Mouse (Mus musculus) hindbrain, embryonic 11.5 days (tissue): ENCODE measurements around the gene Timp3. TPM values are rescaled to one million over a fixed set of nuclear protein-coding genes. Genes with fewer than 3 reads are reported as not detected.
A peak's percentile ranks its signal among the peaks of the same experiment; 100 is the strongest.

ENCODE experiments used
- ATAC-seq: fragments of 200-750 bp; cut with Nextera tagmentation; 2 replicates; pipeline ENCODE4 v1.8.0; 2017; ENCODE audit warnings: mild to moderate bottlenecking, moderate TSS enrichment, moderate library complexity; ENCODE audit not compliant: low FRiP score
- DNase-seq: peaks from one replicate; pipeline ENCODE4 v3.0.0-alpha.2; 2015; ENCODE audit warnings: low spot score
- H3K27ac ChIP-seq: fragments of 300-500 bp; sonication (generic); 2 replicates; pipeline ENCODE4 v1.5.1; 2014; ENCODE audit warnings: mild to moderate bottlenecking, low read depth, low read length
- H3K27me3 ChIP-seq: fragments of 300-500 bp; sonication (generic); 2 replicates; pipeline ENCODE4 v1.6.1; 2014; ENCODE audit warnings: mild to moderate bottlenecking, low read length, moderate library complexity, mixed read lengths; ENCODE audit not compliant: control insufficient read depth, insufficient read depth
- H3K36me3 ChIP-seq: fragments of 300-500 bp; sonication (generic); 2 replicates; pipeline ENCODE4 v1.6.1; 2014; ENCODE audit warnings: mild to moderate bottlenecking, low read length, moderate library complexity, mixed read lengths; ENCODE audit not compliant: control insufficient read depth, insufficient read depth
- H3K4me1 ChIP-seq: fragments of 300-500 bp; sonication (generic); replicated peaks from 2 replicates; pipeline ENCODE4 v1.6.1; 2014; ENCODE audit warnings: low read length, mixed read lengths; ENCODE audit not compliant: control insufficient read depth, insufficient read depth
- H3K4me2 ChIP-seq: fragments of 300-500 bp; sonication (generic); replicated peaks from 2 replicates; pipeline ENCODE4 v1.6.1; 2014; ENCODE audit warnings: mild to moderate bottlenecking, low read depth, low read length
- H3K4me3 ChIP-seq: fragments of 300-500 bp; sonication (generic); 2 replicates; pipeline ENCODE4 v1.5.1; 2014; ENCODE audit warnings: low read depth, low read length
- H3K9ac ChIP-seq: fragments of 300-500 bp; sonication (generic); 2 replicates; pipeline ENCODE4 v1.6.1; 2014; ENCODE audit warnings: low read depth, low read length
- H3K9me3 ChIP-seq: fragments of 300-500 bp; sonication (generic); 2 replicates; pipeline ENCODE4 v1.6.1; 2016; ENCODE audit warnings: low read length; ENCODE audit not compliant: control insufficient read depth
- whole genome bisulfite sequencing: fragments of 180-500 bp; shearing (Covaris S2); extraction: QIAGEN DNeasy Blood & Tissue Kit; methylation state at CpG from one replicate; pipeline ENCODE4 v1.1.7; 2014; 5-methylcytosine and 5-hydroxymethylcytosine counted together
- polyA plus RNA-seq: library from polyadenylated mRNA; unstranded; fragments of >200 nt; fragmentation: Nextera tagmentation; extraction: Ambion mirVana; gene quantifications from 2 replicates; pipeline ENCODE4 v1.2.1, GENCODE M21; 2014

Gene Timp3
- polyA plus RNA-seq, 1 experiment from 2014 or later: 31.6 TPM

- no peak overlapping the region for H3K27ac ChIP-seq
- H3K36me3 ChIP-seq: no peaks in the 10 kb centered on the region
- no peak overlapping the region for H3K4me2 ChIP-seq
- H3K9ac ChIP-seq: no peak overlapping the region
- H3K27me3 ChIP-seq: no peaks in the 10 kb centered on the region
- H3K4me1 ChIP-seq: no peaks in the 10 kb centered on the region; the same call in 1 of the 2 replicates
- ATAC-seq: peak; percentile 43; the same call in 1 of the 2 replicates
- no peak overlapping the region for H3K4me3 ChIP-seq
- no peak for DNase-seq
- H3K9me3 ChIP-seq: no peaks in the 10 kb centered on the region
- 80% methylated on average over 7 of the region's 7 CpGs for WGBS
Observed at GRCm38 (mm10) chr10:86317633-86318032, 17.5 kb downstream of the Timp3 start.

DNA sequence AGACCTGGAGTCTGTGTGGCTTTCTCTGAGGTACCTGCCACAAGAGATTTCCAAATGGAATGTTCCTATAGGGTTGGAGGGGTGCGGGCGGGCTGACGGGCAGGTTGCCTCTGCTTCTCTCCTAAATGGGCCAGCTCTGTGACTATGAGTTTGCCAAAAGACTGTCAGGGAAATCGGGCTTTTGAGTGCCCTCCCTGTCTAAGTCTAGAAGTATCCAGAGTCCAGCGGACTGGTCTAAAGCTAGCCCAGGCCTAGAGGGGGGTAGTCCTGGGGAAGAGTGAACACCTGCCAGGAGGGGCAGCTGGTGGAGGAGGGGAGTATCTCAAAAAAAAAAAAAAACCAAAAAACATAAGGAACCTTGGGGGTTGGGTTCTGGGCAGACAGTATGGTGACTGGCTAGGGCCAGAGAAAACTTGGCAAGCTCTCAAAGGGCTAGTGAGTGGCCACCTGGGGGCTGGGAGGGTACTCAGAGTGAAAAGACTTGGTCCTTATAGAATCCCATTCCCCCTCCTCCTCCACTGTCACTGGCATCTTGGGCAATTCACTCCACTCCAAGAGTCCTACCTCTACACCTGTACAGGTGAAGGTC, 18.5 kb downstream of the Timp3 start:
- Histone ChIP-seq H3K36me3 (no peaks in the 10 kb centered on the region), H3K9ac (no peak overlapping the region), H3K27ac (no peak overlapping the region), H3K27me3 (no peaks in the 10 kb centered on the region), H3K4me3 (no peak overlapping the region), H3K9me3 (no peaks in the 10 kb centered on the region), H3K4me2 (no peak overlapping the region), H3K4me1 (no peaks in the 10 kb centered on the region; the same call in 1 of the 2 replicates)
- WGBS: 77% methylated on average over 5 of the region's 5 CpGs
- DNase-seq (no peak), ATAC-seq (no peak)

- H3K4me3 ChIP-seq: no peak overlapping the region
- H3K4me2 ChIP-seq: no peak overlapping the region
- no peak overlapping the region for H3K27ac ChIP-seq
- WGBS: 16% methylated on average over 3 of the region's 3 CpGs
- no peak overlapping the region for H3K9ac ChIP-seq
- no peaks in the 10 kb centered on the region for H3K9me3 ChIP-seq
- ATAC-seq (no peak), DNase-seq (no peak)
- H3K36me3 ChIP-seq: no peaks in the 10 kb centered on the region
- no peaks in the 10 kb centered on the region for H3K27me3 ChIP-seq
- no peaks in the 10 kb centered on the region; the same call in 1 of the 2 replicates for H3K4me1 ChIP-seq
Observed at GRCm38 (mm10) chr10:86319526-86319925, 19.4 kb downstream of the Timp3 start.

DNA sequence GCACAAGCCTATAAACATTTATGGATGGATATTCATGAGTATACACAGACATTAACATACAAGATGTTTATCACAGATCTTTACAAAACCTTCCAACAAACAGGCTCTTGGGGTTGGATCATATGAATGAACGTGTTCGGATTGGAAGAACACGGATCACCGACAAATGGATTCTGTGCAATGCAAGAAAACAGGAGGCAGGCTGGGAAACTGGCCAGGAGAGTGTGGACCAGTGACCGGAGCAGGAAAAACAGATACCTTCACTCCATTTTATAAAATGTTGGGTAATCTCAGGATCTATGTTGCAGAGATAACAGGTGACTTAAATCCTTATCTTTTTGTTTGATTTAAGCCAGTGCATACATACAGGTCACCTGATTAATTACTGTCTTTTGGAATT, 20.0 kb downstream of the Timp3 start:
- Histone ChIP-seq H3K27me3 (no peaks in the 10 kb centered on the region), H3K9ac (no peak overlapping the region), H3K4me2 (no peak overlapping the region), H3K4me1 (no peaks in the 10 kb centered on the region; the same call in 1 of the 2 replicates), H3K9me3 (no peaks in the 10 kb centered on the region), H3K27ac (no peak overlapping the region), H3K36me3 (no peaks in the 10 kb centered on the region), H3K4me3 (no peak overlapping the region)
- DNase-seq (no peak), ATAC-seq (no peak)
- 90% methylated on average over 5 of the region's 5 CpGs for WGBS

GRCm38 (mm10) chr10:86321194-86321593, 21.0 kb downstream of the Timp3 start:
- WGBS: 84% methylated on average over 8 of the region's 8 CpGs

DNA sequence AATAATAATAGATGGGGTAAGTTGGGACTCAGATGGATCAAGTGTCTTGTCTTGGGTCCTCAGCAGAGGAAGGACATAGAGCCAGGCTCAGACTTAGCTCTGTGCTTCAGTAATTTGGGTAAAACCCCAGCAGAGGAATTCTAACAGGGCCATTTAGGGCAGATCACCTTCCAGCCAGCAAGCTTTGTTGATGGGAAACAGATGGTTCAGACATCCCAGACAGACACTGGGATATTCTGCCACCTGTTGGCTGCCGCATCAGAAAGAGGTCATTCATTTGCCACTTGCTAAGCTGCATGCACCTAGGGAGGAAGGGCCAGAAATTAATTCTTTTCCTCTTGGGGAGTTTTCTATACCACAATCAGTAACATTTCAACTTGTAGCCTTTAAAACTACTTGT, 21.8 kb downstream of the Timp3 start:
- Histone ChIP-seq H3K4me1 (no peaks in the 10 kb centered on the region), H3K36me3 (no peaks in the 10 kb centered on the region), H3K9ac (no peak overlapping the region), H3K27me3 (no peaks in the 10 kb centered on the region), H3K9me3 (no peaks in the 10 kb centered on the region), H3K4me2 (no peak overlapping the region), H3K4me3 (no peak overlapping the region), H3K27ac (no peak overlapping the region)
- no peak for ATAC-seq
- no peak for DNase-seq
- WGBS: 50% methylated on average over 1 of the region's 1 CpGs

More at GRCm38 (mm10) chr10:86321194-86321593, 21.0 kb downstream of the Timp3 start:
- Histone ChIP-seq H3K27me3 (no peaks in the 10 kb centered on the region), H3K4me2 (no peak overlapping the region), H3K4me3 (no peak overlapping the region), H3K9ac (no peak overlapping the region), H3K36me3 (no peaks in the 10 kb centered on the region), H3K4me1 (no peaks in the 10 kb centered on the region), H3K9me3 (no peaks in the 10 kb centered on the region), H3K27ac (no peak overlapping the region)
- ATAC-seq (no peak), DNase-seq (no peak)

DNA sequence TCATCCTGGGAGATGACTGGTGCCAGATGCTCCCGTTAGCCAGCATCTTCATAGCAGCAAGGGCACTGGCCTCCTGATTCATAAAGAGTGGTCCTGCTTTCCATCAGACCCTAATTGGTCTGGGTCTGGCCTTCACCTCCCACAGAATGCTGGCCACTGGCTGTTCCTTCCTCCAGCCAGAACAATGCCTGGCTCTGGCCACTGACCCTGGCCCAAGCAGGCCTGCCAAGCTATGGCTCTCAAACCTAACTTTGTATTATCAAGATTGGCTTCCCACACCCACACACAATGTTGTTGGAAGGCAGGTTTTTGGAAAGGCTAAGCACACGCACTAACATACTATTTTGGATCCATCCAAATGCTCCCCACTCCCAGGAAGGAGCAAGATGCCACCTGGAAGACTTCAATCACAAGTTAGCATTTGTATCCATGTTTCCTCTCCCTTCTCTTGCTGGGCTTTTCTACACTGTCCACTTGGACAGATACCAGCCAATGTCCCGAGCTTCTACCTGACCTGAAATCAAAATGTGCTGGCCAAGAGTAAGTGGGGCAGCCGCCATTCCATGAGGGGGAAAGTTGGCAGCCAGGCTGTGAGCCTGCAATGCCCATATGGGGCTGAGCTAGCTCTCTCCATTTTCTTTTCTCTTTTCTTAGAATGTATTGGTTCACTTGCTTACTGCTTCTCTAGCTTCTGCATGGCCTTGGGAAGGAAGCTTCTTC, 23.3 kb downstream of the Timp3 start:
- no peak for DNase-seq
- no peak for ATAC-seq
- H3K9ac ChIP-seq: no peak overlapping the region
- WGBS: 86% methylated on average over 4 of the region's 4 CpGs
- no peaks in the 10 kb centered on the region for H3K36me3 ChIP-seq
- H3K27me3 ChIP-seq: no peaks in the 10 kb centered on the region
- H3K27ac ChIP-seq: no peak overlapping the region
- H3K9me3 ChIP-seq: no peaks in the 10 kb centered on the region
- no peak overlapping the region for H3K4me2 ChIP-seq
- H3K4me1 ChIP-seq: no peaks in the 10 kb centered on the region
- no peak overlapping the region for H3K4me3 ChIP-seq

- no peak overlapping the region for H3K9ac ChIP-seq
- no peak for DNase-seq
- H3K4me2 ChIP-seq: no peak overlapping the region
- no peak overlapping the region for H3K4me3 ChIP-seq
- H3K27ac ChIP-seq: no peak overlapping the region
- H3K36me3 ChIP-seq: no peaks in the 10 kb centered on the region
- H3K4me1 ChIP-seq: no peaks in the 10 kb centered on the region
- no peak for ATAC-seq
- H3K27me3 ChIP-seq: no peaks in the 10 kb centered on the region
- H3K9me3 ChIP-seq: no peaks in the 10 kb centered on the region
- WGBS: 35% methylated on average over 6 of the region's 6 CpGs
Observed at GRCm38 (mm10) chr10:86325272-86325671, 25.1 kb downstream of the Timp3 start.

GRCm38 (mm10) chr10:86328143-86328542, 28.0 kb downstream of the Timp3 start:
- 81% methylated on average over 4 of the region's 4 CpGs for WGBS
- DNase-seq (no peak), ATAC-seq (no peak)
- Histone ChIP-seq H3K4me3 (no peak overlapping the region), H3K9ac (no peak overlapping the region), H3K36me3 (no peaks in the 10 kb centered on the region), H3K4me1 (no peaks in the 10 kb centered on the region), H3K27ac (no peak overlapping the region), H3K27me3 (no peaks in the 10 kb centered on the region), H3K4me2 (no peak overlapping the region), H3K9me3 (no peaks in the 10 kb centered on the region)
